Mouse (Mus musculus) cortical plate, adult 2 months (tissue): ENCODE data around the gene Fmnl2.

Source experiments
- CTCF ChIP-seq: fragments of 200-500 bp; IDR thresholded peaks from 2 replicates; pipeline ENCODE4 v1.5.1; 2011; ENCODE audit warnings: mild to moderate bottlenecking, control low read depth, low read length; ENCODE audit not compliant: insufficient read depth; ENCODE audit errors: extremely low read depth
- POLR2A ChIP-seq: fragments of 200-500 bp; IDR thresholded peaks from 2 replicates; pipeline ENCODE4 v1.6.1; 2011; ENCODE audit warnings: mild to moderate bottlenecking, low read length, control low read depth; ENCODE audit not compliant: insufficient read depth; ENCODE audit errors: extremely low read depth

DNA sequence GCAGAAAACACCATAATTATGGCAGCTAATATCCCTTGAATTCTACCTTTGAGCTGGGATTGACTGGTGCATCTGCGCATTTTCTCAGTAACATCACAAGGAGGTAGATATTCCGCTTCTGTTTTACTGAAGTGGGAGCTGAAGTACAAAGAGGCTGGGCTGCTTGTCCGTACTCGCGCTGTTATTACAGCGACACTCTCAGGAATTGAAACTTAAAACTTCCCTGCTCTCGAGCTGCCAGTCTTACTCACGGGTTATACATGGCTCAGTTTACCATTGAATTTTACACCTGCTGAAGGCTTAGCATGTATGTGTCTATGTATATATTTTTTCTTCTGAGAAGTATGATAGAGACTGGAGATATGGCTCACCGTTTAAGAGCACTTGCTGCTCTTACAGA lies 18.1 kb downstream of the Fmnl2 start:
- TF ChIP-seq CTCF = no peak
- TF ChIP-seq POLR2A = no peak
